Mouse (Mus musculus): ENCODE measurements around the gene Rab40c.

DNA sequence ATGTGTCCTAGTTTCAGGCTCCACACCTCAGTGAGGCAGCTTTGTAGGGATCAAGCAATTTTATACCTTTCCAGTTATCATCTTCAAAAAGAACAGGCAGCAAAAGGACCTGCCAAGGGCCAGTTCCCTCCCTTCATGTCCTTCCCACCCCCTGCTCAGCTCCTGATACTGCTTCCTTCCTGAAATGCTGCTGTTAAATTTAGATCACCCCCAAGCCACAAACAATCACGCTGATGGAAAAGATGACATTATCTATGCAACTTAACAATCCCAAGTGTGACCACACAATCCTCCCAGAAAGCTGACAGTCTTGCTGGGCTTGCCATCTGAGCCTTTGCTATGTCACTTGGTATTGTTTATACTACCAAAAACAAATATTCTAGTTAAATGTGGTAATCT, 5.7 kb downstream of the Rab40c start:
- no peak for TF ChIP-seq EP300 (IDR thresholded peaks at IDR 0.05; ENCODE audit: low read depth)
- TF ChIP-seq CTCF (IDR thresholded peaks at IDR 0.05; ENCODE audit: low read depth), result no peak
